Mouse (Mus musculus) heart, embryonic 16.5 days (tissue): ENCODE results near the gene Rfc5. TPM values are rescaled to one million over a fixed set of nuclear protein-coding genes. Genes with fewer than 3 reads are reported as not detected.
A peak's percentile ranks its signal among the peaks of the same experiment; 100 is the strongest.

ENCODE experiments used
- ATAC-seq: fragments of 200-750 bp; cut with Nextera tagmentation; replicated peaks from 2 replicates; pipeline ENCODE4 v1.8.0; 2017; ENCODE audit warnings: moderate number of reproducible peaks; ENCODE audit not compliant: insufficient read depth, low FRiP score; ENCODE audit errors: extremely low read depth
- H3K27ac ChIP-seq: fragments of 300-500 bp; sonication (generic); 2 replicates; pipeline ENCODE4 v1.5.1; 2014; ENCODE audit warnings: mild to moderate bottlenecking, low read length, control low read depth, moderate library complexity
- H3K27me3 ChIP-seq: fragments of 300-500 bp; sonication (generic); 2 replicates; pipeline ENCODE4 v1.6.1; 2014; ENCODE audit warnings: low read length, mixed read lengths; ENCODE audit not compliant: control insufficient read depth, insufficient read depth
- H3K36me3 ChIP-seq: fragments of 300-500 bp; sonication (generic); 2 replicates; pipeline ENCODE4 v1.6.1; 2014; ENCODE audit not compliant: control insufficient read depth, insufficient read depth
- H3K4me1 ChIP-seq: fragments of 300-500 bp; sonication (generic); 2 replicates; pipeline ENCODE4 v1.6.1; 2014; ENCODE audit warnings: low read length, mixed read lengths; ENCODE audit not compliant: control insufficient read depth, insufficient read depth
- H3K4me2 ChIP-seq: fragments of 300-500 bp; sonication (generic); 2 replicates; pipeline ENCODE4 v1.6.1; 2014; ENCODE audit warnings: low read depth, mild to moderate bottlenecking, control low read depth, low read length
- H3K4me3 ChIP-seq: fragments of 300-500 bp; sonication (generic); 2 replicates; pipeline ENCODE4 v1.5.1; 2014; ENCODE audit warnings: mild to moderate bottlenecking, control low read depth, low read length
- H3K9ac ChIP-seq: fragments of 300-500 bp; sonication (generic); 2 replicates; pipeline ENCODE4 v1.6.1; 2014; ENCODE audit warnings: low read length, control low read depth
- H3K9me3 ChIP-seq: fragments of 300-500 bp; sonication (generic); replicated peaks from 2 replicates; pipeline ENCODE4 v1.6.1; 2016; ENCODE audit warnings: low read length; ENCODE audit not compliant: control insufficient read depth
- WGBS: fragments of 180-500 bp; shearing (Covaris S2); extraction: QIAGEN DNeasy Blood & Tissue Kit; methylation state at CpG from one replicate; pipeline ENCODE4 v1.1.7; 2014; 5-methylcytosine and 5-hydroxymethylcytosine counted together
- polyA plus RNA-seq: library from polyadenylated mRNA; unstranded; fragments of >200 nt; fragmentation: Nextera tagmentation; extraction: Ambion mirVana; gene quantifications from 2 replicates; pipeline ENCODE4 v1.2.1, GENCODE M21; 2015

Gene Rfc5
- polyA plus RNA-seq, 1 experiment from 2014 or later = 69.4 TPM

DNA sequence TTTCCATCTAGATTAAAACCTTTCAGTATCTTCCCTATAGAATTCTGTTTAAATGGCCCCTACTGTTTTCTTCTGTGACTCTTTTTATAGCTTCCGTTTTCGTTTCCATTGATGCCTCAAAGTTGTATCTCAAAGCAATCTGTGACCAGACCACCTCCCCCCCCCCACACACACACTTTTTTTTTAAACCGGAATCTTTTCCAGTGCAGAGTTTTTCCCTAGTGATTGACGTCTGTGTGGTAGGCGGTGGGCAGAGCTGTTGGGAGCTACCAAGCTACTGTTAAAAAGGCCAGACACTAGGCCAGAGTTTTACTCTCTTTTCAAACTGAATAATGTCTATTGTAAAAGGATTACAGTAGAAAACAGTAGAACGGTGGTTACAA lies 30.6 kb downstream of the Rfc5 start:
- Histone ChIP-seq H3K36me3 (no peaks in the 10 kb centered on the region), H3K4me1 (peaks cover 55% of the 10 kb centered on the region), H3K9me3 (no peaks in the 10 kb centered on the region), H3K27ac (peak overlapping the region; percentile 95), H3K4me3 (peak overlapping the region; percentile 92), H3K9ac (peak overlapping the region; percentile 96), H3K27me3 (no peaks in the 10 kb centered on the region), H3K4me2 (peak overlapping the region; percentile 89)
- no peak for ATAC-seq
- WGBS = 8% methylated on average over 6 of the region's 6 CpGs

DNA sequence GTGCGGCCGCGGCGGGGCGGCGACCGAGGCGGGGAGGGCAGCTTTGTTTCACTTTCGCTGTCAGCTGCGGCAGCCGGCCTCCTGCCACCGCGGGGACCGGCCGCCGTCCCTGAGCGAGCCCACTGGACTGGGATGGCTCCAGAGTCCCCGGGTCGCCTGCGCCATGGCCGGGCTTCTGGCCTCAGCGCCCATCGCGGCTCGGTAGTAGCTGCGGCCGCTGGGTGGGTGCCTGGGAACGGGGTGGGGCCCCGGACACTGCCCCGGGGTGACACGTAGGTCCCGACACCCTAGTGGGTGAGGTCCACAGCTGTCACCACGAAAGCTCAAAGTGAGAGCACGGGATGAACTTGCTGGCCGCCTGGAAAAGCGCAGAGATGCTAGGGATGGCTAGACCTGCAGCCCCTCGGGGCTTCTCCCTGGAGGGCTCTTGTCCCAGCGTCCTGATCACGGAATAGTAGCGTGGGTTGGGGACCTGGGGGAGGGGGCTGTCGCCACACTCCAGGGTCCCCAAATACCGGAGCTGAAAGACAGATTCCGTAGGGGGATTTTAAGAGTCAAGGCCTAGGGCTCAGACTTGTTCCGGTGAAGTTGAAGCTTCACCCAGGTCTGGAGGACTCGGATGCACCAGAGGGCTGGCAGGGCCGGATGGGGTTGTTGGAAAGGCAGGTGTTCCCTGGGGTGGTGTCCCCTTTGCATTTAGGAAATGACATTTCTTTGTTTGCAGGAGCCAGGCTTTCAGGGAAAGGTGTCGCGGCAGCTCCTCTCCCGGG lies 31.2 kb downstream of the Rfc5 start:
- no peaks in the 10 kb centered on the region for H3K36me3 ChIP-seq
- peak overlapping the region; percentile 89 for H3K4me2 ChIP-seq
- H3K9ac ChIP-seq = peak overlapping the region; percentile 96
- peak overlapping the region; percentile 92 for H3K4me3 ChIP-seq
- no peaks in the 10 kb centered on the region for H3K9me3 ChIP-seq
- H3K4me1 ChIP-seq = peaks cover 50% of the 10 kb centered on the region
- peak; percentile 20 for ATAC-seq
- H3K27ac ChIP-seq = peak overlapping the region; percentile 95
- WGBS = under 1% methylated on average over 42 of the region's 49 CpGs
- H3K27me3 ChIP-seq = no peaks in the 10 kb centered on the region

DNA sequence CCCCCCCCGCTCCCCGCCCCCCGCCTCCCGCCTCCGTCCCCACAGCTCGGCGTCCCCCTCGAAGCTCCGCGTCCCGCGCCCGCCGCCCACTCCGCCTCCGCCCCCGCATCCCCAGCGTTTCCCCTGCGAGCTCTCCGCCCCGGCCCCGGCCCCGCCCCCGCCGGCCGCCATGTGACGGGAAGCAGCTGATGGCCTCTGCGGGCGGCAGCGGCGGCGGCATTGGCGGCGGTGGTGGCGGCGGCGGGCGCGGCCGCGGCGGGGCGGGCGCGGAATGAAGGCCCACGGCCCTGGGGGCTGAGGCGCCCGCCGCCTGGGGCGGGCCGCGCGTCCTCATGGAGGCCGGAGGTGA lies 31.7 kb downstream of the Rfc5 start, which contains the start of gene Wsb2:
Wsb2 (plus strand) TSS at position 176 of the 349 bp plus-strand sequence.
- Histone ChIP-seq H3K4me3 (peak within 1 kb of the TSS; percentile 92), H3K9me3 (no peaks in the 10 kb centered on the region), H3K27me3 (no peaks in the 10 kb centered on the region), H3K4me1 (peaks cover 45% of the 10 kb centered on the region), H3K4me2 (peak within 1 kb of the TSS; percentile 89), H3K27ac (peak within 1 kb of the TSS; percentile 95), H3K9ac (peak within 1 kb of the TSS; percentile 96), H3K36me3 (no peaks in the 10 kb centered on the region)
- WGBS = 0% methylated on average over 23 of the region's 54 CpGs
- ATAC-seq = peak; percentile 75

DNA sequence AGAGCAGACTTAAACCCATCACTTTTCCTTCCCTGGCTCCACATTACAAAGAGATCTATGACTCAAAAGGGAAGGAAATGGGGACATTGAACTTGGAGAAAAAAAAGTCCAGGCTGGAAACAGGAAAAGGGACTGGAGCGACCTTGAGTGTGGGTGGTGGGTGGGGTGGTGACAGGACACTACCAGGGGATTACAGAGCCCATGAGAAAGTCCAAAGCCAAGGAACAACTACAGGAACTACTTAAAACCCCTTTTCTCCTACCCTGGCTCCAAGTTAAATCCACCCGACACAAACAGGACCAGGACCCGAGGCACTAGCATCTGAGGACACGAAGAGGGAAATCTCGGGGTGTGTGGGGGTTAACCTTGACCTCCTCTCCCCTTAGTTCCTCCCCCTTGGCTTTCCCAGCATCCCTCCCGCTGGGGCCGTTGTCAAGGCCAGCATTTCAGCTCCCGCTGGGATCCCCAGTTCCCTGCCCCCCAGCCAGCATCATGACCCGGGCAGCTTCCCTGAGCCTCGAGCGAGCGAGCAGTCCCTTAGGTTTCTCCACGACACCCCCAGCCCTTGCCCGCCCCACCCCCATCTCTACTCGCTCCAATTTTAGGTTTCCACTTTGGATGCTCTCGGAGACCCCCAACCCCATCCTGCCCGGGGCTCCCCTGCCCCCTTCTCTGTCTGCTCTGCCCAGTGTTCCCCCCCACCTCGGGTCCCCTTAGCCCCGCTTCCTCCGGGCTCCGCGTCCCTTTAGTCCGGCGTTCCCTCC lies 32.3 kb downstream of the Rfc5 start:
- H3K4me1 ChIP-seq = peaks cover 39% of the 10 kb centered on the region
- H3K9ac ChIP-seq = peak overlapping the region; percentile 96
- H3K36me3 ChIP-seq = no peaks in the 10 kb centered on the region
- WGBS = under 1% methylated on average over 21 of the region's 24 CpGs
- no peaks in the 10 kb centered on the region for H3K9me3 ChIP-seq
- ATAC-seq = peak; percentile 59
- peak overlapping the region; percentile 95 for H3K27ac ChIP-seq
- no peaks in the 10 kb centered on the region for H3K27me3 ChIP-seq
- H3K4me2 ChIP-seq = peak overlapping the region; percentile 89
- peak overlapping the region; percentile 92 for H3K4me3 ChIP-seq

DNA sequence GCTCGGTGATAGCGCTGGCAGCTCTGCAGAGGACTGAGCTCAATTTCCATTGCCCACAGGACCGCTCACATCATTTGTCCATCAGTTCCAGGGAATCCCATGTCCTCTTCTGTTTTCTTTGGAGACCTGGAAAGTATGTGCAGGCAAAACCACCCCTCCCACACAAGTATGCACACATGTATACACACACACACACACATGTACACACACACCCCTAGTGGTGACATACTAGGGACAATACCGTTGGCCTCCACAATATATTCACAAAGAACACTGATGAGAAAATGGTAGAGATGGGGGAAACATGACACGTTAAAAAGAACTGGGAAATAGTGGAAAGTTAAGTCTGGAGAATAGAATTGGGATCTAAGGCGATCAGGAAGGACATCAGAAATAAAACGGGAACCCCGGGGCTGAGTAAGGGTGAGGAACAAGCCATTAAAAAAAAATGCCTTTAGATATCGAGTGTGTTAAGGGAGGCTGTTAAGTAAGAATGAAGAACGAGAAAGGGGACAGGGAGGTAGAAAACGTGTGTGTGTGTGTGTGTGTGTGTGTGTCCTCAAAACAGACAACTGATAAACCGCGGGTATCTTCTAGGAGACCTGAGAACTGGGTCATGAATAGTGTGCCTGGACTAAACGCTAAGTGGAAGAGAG lies 33.1 kb downstream of the Rfc5 start:
- Histone ChIP-seq H3K4me3 (peak overlapping the region; percentile 92), H3K4me2 (peak overlapping the region; percentile 89), H3K9ac (peak overlapping the region; percentile 96), H3K36me3 (no peaks in the 10 kb centered on the region), H3K4me1 (peaks cover 32% of the 10 kb centered on the region), H3K27me3 (no peaks in the 10 kb centered on the region), H3K27ac (peak overlapping the region; percentile 95), H3K9me3 (no peaks in the 10 kb centered on the region)
- ATAC-seq = no peak
- WGBS = 33% methylated on average over 14 of the region's 14 CpGs

DNA sequence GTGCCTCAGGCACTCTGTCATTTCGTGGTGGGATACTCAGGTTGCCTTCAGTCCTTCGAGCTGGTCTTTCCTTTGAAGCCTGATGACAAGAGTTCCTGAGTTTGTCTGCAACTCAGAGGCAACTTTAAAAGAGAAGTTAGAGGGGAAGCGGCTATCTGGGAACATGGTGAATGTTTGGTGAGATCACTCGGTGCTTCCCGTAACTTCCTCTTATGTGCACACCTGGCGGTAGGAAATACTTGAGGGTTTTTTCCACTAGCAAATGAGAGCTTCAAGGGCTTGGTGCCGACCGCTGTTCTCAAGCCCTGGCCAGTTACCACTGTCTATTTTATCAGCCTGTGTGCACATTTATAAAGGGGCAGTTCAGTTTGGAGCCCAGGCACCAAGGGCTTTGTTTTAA lies 34.7 kb downstream of the Rfc5 start:
- Histone ChIP-seq H3K36me3 (no peaks in the 10 kb centered on the region), H3K27me3 (no peaks in the 10 kb centered on the region), H3K4me1 (peaks cover 16% of the 10 kb centered on the region), H3K4me2 (no peak overlapping the region), H3K4me3 (no peak overlapping the region), H3K9ac (no peak overlapping the region), H3K9me3 (no peaks in the 10 kb centered on the region), H3K27ac (no peak overlapping the region)
- ATAC-seq = no peak
- WGBS = 55% methylated on average over 8 of the region's 8 CpGs

DNA sequence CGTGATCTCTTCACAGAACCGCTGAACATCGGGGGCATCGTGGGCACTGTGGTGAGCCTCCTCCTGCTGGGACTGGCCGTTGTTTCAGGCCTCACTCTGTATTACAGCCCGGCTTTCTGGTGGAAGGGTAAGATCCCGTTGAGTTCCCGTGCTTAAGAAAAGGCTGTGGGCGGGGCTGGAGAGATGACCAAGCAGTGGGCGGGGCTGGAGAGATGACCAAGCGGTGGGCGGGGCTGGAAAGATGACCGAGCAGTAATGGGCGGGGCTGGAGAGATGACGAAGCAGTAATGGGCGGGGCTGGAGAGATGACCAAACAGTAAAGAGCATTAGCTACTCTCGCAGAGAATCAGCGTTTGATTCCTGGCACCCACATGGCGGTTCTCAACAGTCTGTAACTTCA lies 40.6 kb downstream of the Rfc5 start:
- H3K4me2 ChIP-seq = no peak overlapping the region
- 36% methylated on average over 19 of the region's 19 CpGs for WGBS
- ATAC-seq = no peak
- no peak overlapping the region for H3K9ac ChIP-seq
- H3K36me3 ChIP-seq = peaks cover 6% of the 10 kb centered on the region; the same call in 1 of the 2 replicates
- no peak overlapping the region for H3K4me3 ChIP-seq
- H3K27me3 ChIP-seq = no peaks in the 10 kb centered on the region
- no peaks in the 10 kb centered on the region for H3K4me1 ChIP-seq
- no peak overlapping the region for H3K27ac ChIP-seq
- no peaks in the 10 kb centered on the region for H3K9me3 ChIP-seq

DNA sequence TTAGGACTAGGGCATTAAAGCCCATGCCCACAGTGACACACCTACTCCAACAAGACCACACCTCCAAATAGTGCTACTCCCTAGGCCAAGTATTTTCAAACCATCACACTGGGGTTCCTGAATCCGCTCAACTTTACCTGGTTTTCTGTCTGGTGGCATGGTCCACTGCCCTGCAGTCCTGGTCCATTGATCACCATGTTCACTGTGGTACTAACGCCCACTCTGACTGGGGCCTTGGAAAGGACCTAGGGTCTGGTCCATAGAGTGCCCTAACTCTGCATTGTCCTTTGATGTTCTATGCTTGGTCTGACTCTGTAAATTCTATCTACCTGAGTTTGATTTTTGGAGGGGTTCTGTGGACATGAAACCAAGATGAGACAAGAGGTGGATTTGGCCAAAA lies 41.0 kb downstream of the Rfc5 start:
- ATAC-seq = no peak
- Histone ChIP-seq H3K27me3 (no peaks in the 10 kb centered on the region), H3K9me3 (no peaks in the 10 kb centered on the region), H3K9ac (no peak overlapping the region), H3K4me2 (no peak overlapping the region), H3K4me3 (no peak overlapping the region), H3K36me3 (peaks cover 6% of the 10 kb centered on the region; the same call in 1 of the 2 replicates), H3K27ac (no peak overlapping the region), H3K4me1 (no peaks in the 10 kb centered on the region)
- 93% methylated on average over 2 of the region's 2 CpGs for WGBS

DNA sequence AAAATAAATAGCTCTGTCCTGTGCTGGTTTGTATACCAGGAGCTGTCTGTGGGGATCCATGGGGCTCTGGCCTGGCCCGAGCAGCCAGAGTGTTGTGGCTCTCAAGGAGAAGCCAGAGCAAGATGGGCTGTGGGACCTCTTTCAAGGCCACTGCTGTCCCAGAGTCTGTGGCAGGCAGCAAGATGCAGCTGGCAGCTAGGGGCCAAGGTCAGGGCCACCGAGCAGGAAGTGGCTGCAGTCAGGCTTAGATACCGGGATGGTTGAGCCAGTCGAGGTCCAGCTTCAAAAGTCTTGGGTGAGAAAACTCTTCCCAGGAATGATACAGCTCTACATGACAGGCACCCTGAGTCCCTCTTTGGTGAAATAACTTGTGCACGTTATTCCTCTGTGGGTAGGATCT lies 41.8 kb downstream of the Rfc5 start:
- Histone ChIP-seq H3K27me3 (no peaks in the 10 kb centered on the region), H3K4me2 (no peak overlapping the region), H3K9ac (no peak overlapping the region), H3K4me3 (no peak overlapping the region), H3K27ac (no peak overlapping the region), H3K4me1 (no peaks in the 10 kb centered on the region), H3K9me3 (no peaks in the 10 kb centered on the region), H3K36me3 (peaks cover 6% of the 10 kb centered on the region; the same call in 1 of the 2 replicates)
- ATAC-seq = no peak
- 66% methylated on average over 5 of the region's 5 CpGs for WGBS
